Mouse (Mus musculus) midbrain, embryonic 11.5 days (tissue): ENCODE results near the gene Gm20517. TPM values are rescaled to one million over a fixed set of nuclear protein-coding genes. Genes with fewer than 3 reads are reported as not detected.

Experiments
- ATAC-seq: fragments of 200-750 bp; cut with Nextera tagmentation; 2 replicates; pipeline ENCODE4 v1.8.0; 2017; ENCODE audit warnings: moderate TSS enrichment, moderate library complexity; ENCODE audit not compliant: low FRiP score
- DNase-seq: peaks from one replicate; pipeline ENCODE4 v3.0.0; 2015; ENCODE audit warnings: low spot score; ENCODE audit errors: missing footprints
- H3K27ac ChIP-seq: fragments of 300-500 bp; sonication (generic); 2 replicates; pipeline ENCODE4 v1.5.1; 2014; ENCODE audit warnings: low read depth, low read length
- H3K27me3 ChIP-seq: fragments of 300-500 bp; sonication (generic); 2 replicates; pipeline ENCODE4 v1.6.1; 2014; ENCODE audit warnings: mild to moderate bottlenecking, low read length, moderate library complexity, mixed read lengths; ENCODE audit not compliant: control insufficient read depth, insufficient read depth
- H3K36me3 ChIP-seq: fragments of 300-500 bp; sonication (generic); 2 replicates; pipeline ENCODE4 v1.6.1; 2014; ENCODE audit warnings: mild to moderate bottlenecking, low read length, moderate library complexity, mixed read lengths; ENCODE audit not compliant: control insufficient read depth, insufficient read depth
- H3K4me1 ChIP-seq: fragments of 300-500 bp; sonication (generic); 2 replicates; pipeline ENCODE4 v1.6.1; 2014; ENCODE audit warnings: low read length; ENCODE audit not compliant: control insufficient read depth, insufficient read depth
- H3K4me2 ChIP-seq: fragments of 300-500 bp; sonication (generic); 2 replicates; pipeline ENCODE4 v1.6.1; 2014; ENCODE audit warnings: mild to moderate bottlenecking, moderate library complexity
- H3K4me3 ChIP-seq: fragments of 300-500 bp; sonication (generic); 2 replicates; pipeline ENCODE4 v1.5.1; 2014; ENCODE audit warnings: low read depth, low read length
- H3K9ac ChIP-seq: fragments of 300-500 bp; sonication (generic); 2 replicates; pipeline ENCODE4 v1.6.1; 2014; ENCODE audit warnings: low read length
- H3K9me3 ChIP-seq: fragments of 300-500 bp; sonication (generic); 2 replicates; pipeline ENCODE4 v1.6.1; 2016; ENCODE audit warnings: low read length; ENCODE audit not compliant: control insufficient read depth
- WGBS: fragments of 180-500 bp; shearing (Covaris S2); extraction: QIAGEN DNeasy Blood & Tissue Kit; methylation state at CpG from one replicate; pipeline ENCODE4 v1.1.7; 2014; 5-methylcytosine and 5-hydroxymethylcytosine counted together
- polyA plus RNA-seq: library from polyadenylated mRNA; unstranded; fragments of >200 nt; fragmentation: Nextera tagmentation; extraction: Ambion mirVana; gene quantifications from 2 replicates; pipeline ENCODE4 v1.2.1, GENCODE M21; 2014

Gm20517 gene
- polyA plus RNA-seq: 1.4 and 1.8 TPM in 2 replicates

GRCm38 (mm10) chr17:47610849-47611660, at the start of gene Gm20517, which contains the start of the genes Bysl and Med20:
Gene Gm20517, plus strand, starts transcription at chr17:47611589.
Gene Bysl, minus strand, starts transcription at chr17:47611492.
Gene Med20, plus strand, starts transcription at chr17:47611582.
- Histone ChIP-seq H3K36me3 (peaks cover 3% of the 10 kb centered on the region; the same call in 1 of the 2 replicates), H3K27ac (no peak within 1 kb of the TSS; the same call in 1 of the 2 replicates), H3K27me3 (no peaks in the 10 kb centered on the region), H3K4me1 (peaks cover 17% of the 10 kb centered on the region), H3K4me3 (peak within 1 kb of the TSS; percentile 87), H3K9me3 (no peaks in the 10 kb centered on the region), H3K9ac (peak within 1 kb of the TSS; percentile 77), H3K4me2 (peak within 1 kb of the TSS; percentile 92)
- DNase-seq (peak; percentile 100), ATAC-seq (peak; percentile 97)
- WGBS: under 1% methylated on average over 59 of the region's 59 CpGs

DNA sequence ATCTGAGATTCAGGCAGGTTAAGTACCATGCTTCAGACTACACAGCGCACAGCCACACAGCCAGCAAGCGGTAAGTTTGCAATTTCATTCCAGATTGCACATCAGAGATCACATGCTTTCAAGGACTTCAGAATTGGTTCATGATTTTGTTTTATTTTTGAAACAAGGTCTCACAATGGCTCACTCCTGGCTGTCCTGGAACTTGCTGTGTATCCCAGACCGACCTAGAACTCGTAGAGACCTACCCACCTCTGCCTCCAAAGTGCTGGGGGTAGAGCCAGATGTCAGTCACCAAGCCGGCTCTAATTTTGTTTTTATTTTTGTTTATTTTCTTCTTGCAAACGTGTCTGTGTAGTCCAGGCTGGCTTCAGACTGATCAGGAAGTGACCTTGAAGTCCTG, 48.5 kb upstream of the Gm20517 start:
- H3K4me2 ChIP-seq: no peak overlapping the region
- H3K4me1 ChIP-seq: peaks cover 3% of the 10 kb centered on the region; the same call in 1 of the 2 replicates
- H3K4me3 ChIP-seq: no peak overlapping the region
- no peaks in the 10 kb centered on the region for H3K27me3 ChIP-seq
- DNase-seq: no peak
- H3K27ac ChIP-seq: no peak overlapping the region
- H3K9ac ChIP-seq: no peak overlapping the region
- H3K9me3 ChIP-seq: no peaks in the 10 kb centered on the region
- no peak for ATAC-seq
- H3K36me3 ChIP-seq: no peaks in the 10 kb centered on the region
- 84% methylated on average over 6 of the region's 6 CpGs for WGBS

DNA sequence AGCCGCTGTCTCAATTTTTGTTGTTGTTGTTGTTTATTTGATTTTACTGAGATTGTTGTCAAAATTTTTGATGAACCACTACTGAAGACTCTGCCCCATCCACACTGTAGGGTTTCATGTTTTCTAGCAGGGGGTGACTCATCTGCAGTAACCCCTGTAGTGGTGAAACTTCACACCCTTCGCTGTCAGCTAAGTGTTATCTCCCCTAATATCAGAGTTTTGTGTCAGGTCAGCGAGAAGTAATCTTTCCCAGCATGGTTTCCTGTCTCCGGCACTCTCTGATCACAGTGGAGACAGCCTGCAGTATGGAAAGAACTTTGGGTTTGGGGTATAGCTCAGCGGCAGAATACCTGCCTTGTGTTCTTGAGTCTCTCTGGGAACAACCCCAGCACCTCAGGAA, 46.8 kb upstream of the Gm20517 start:
- Histone ChIP-seq H3K9me3 (no peaks in the 10 kb centered on the region), H3K9ac (no peak overlapping the region), H3K27ac (no peak overlapping the region), H3K27me3 (no peaks in the 10 kb centered on the region), H3K4me3 (no peak overlapping the region), H3K36me3 (no peaks in the 10 kb centered on the region), H3K4me1 (peaks cover 3% of the 10 kb centered on the region; the same call in 1 of the 2 replicates), H3K4me2 (no peak overlapping the region)
- ATAC-seq: no peak
- no peak for DNase-seq
- WGBS: 85% methylated on average over 5 of the region's 5 CpGs

DNA sequence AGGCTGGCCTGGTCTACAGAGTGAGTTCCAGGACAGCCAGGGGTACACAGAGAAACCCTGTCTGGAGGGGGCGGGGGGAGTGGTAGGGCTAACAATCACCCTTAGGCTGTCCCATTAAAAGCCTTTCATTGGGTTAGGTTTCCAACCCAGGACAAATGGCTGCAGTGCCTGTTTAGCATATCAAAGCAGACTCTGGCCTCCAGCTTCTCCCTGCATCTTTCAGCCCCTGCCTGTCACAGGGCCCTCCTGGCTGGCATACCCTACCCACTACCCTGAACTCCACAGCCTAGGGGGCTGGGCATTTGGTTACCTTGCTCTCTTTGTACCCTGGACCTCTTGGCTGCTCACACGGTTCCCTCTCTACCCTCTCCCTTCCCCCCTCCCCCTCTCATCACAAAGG, 45.3 kb upstream of the Gm20517 start:
- WGBS: 12% methylated on average over 2 of the region's 2 CpGs
- no peaks in the 10 kb centered on the region for H3K36me3 ChIP-seq
- H3K27me3 ChIP-seq: no peaks in the 10 kb centered on the region
- H3K27ac ChIP-seq: no peak overlapping the region
- H3K4me3 ChIP-seq: no peak overlapping the region
- peaks cover 3% of the 10 kb centered on the region; the same call in 1 of the 2 replicates for H3K4me1 ChIP-seq
- H3K4me2 ChIP-seq: no peak overlapping the region
- no peak overlapping the region for H3K9ac ChIP-seq
- DNase-seq (no peak), ATAC-seq (peak; percentile 71)
- no peaks in the 10 kb centered on the region for H3K9me3 ChIP-seq

- peaks cover 9% of the 10 kb centered on the region for H3K4me1 ChIP-seq
- H3K9ac ChIP-seq: no peak overlapping the region
- ATAC-seq (no peak), DNase-seq (no peak)
- H3K9me3 ChIP-seq: no peaks in the 10 kb centered on the region
- H3K27ac ChIP-seq: no peak overlapping the region
- no peaks in the 10 kb centered on the region for H3K27me3 ChIP-seq
- H3K36me3 ChIP-seq: no peaks in the 10 kb centered on the region
- WGBS: 72% methylated on average over 3 of the region's 3 CpGs
- no peak overlapping the region for H3K4me2 ChIP-seq
- no peak overlapping the region for H3K4me3 ChIP-seq
Measured at GRCm38 (mm10) chr17:47567271-47567670, 44.1 kb upstream of the Gm20517 start.

- ATAC-seq: no peak
- no peak overlapping the region for H3K27ac ChIP-seq
- H3K4me1 ChIP-seq: peaks cover 9% of the 10 kb centered on the region
- no peaks in the 10 kb centered on the region for H3K9me3 ChIP-seq
- WGBS: 92% methylated on average over 3 of the region's 3 CpGs
- no peak overlapping the region for H3K4me3 ChIP-seq
- no peaks in the 10 kb centered on the region for H3K27me3 ChIP-seq
- H3K9ac ChIP-seq: no peak overlapping the region
- H3K4me2 ChIP-seq: no peak overlapping the region
- DNase-seq: no peak
- H3K36me3 ChIP-seq: no peaks in the 10 kb centered on the region
Measured at GRCm38 (mm10) chr17:47568389-47568788, 43.0 kb upstream of the Gm20517 start.

- peak; percentile 35; the same call in 1 of the 2 replicates for ATAC-seq
- no peak overlapping the region for H3K27ac ChIP-seq
- WGBS: 53% methylated on average over 10 of the region's 10 CpGs
Measured at GRCm38 (mm10) chr17:47568951-47569527, 42.4 kb upstream of the Gm20517 start.

DNA sequence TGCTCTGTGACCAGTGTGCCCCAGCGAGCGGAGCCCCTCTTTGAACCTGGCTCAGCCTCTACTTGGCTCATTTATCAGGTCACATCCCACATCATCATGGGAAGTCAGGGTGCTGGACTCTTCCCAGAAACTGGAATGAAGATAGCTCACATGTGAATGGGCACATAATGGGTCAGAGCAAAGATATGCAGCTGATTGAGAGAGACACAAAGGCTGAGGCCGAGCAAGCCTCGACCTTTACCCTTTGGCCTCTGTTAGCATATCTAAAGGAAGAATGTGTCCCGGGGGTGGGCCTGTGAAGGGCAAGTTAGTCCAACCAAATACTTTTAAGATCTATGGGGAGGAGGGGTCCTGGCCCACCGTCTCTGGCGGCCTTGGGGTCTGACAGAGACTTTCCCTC, 39.8 kb upstream of the Gm20517 start:
- WGBS: 9% methylated on average over 7 of the region's 7 CpGs
- DNase-seq (peak; percentile 88), ATAC-seq (no peak)
- Histone ChIP-seq H3K9me3 (no peaks in the 10 kb centered on the region), H3K27ac (no peak overlapping the region), H3K4me2 (no peak overlapping the region), H3K9ac (no peak overlapping the region), H3K36me3 (no peaks in the 10 kb centered on the region), H3K4me1 (peaks cover 6% of the 10 kb centered on the region), H3K27me3 (no peaks in the 10 kb centered on the region), H3K4me3 (no peak overlapping the region)

More at GRCm38 (mm10) chr17:47568951-47569527, 42.4 kb upstream of the Gm20517 start:
- peak; percentile 86 for DNase-seq
- H3K4me3 ChIP-seq: no peak overlapping the region
- H3K9ac ChIP-seq: no peak overlapping the region
- H3K4me1 ChIP-seq: peaks cover 9% of the 10 kb centered on the region
- H3K36me3 ChIP-seq: no peaks in the 10 kb centered on the region
- no peaks in the 10 kb centered on the region for H3K27me3 ChIP-seq
- H3K4me2 ChIP-seq: no peak overlapping the region
- no peaks in the 10 kb centered on the region for H3K9me3 ChIP-seq

- Histone ChIP-seq H3K4me2 (no peak overlapping the region), H3K4me1 (peaks cover 6% of the 10 kb centered on the region), H3K9ac (no peak overlapping the region), H3K36me3 (no peaks in the 10 kb centered on the region), H3K4me3 (no peak overlapping the region), H3K9me3 (no peaks in the 10 kb centered on the region), H3K27me3 (no peaks in the 10 kb centered on the region), H3K27ac (no peak overlapping the region)
- DNase-seq: no peak
- no peak for ATAC-seq
Measured at GRCm38 (mm10) chr17:47572436-47572835, 39.0 kb upstream of the Gm20517 start.
